Mouse (Mus musculus): ENCODE measurements around the gene Henmt1. TPM values are rescaled to one million over a fixed set of nuclear protein-coding genes. Genes with fewer than 3 reads are reported as not detected.

Gene Henmt1
- polyA plus RNA-seq, 1 experiment: not detected

DNA sequence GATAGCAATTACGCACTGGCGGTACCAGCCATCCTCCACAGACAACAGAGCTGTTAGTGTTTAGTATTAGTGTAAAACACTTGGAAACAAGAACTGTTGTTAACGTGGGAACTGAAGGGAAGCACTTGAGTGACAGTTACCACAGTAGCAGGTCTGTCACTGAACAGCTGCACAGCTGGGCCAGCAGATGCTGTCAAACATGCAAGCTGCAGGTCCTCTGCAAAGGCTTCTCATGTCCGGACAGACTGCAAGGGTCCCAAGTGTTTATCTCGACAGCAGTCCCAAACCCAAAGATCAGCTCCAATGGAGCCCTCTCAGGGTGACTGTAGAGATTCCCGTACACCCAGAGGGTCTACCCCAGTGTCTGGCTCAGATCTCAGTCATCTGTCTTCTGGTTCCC, 42.3 kb downstream of the Henmt1 start:
- no peaks in the 10 kb centered on the region for H3K9me3 ChIP-seq (ENCODE audit: control insufficient read depth, low read length)

DNA sequence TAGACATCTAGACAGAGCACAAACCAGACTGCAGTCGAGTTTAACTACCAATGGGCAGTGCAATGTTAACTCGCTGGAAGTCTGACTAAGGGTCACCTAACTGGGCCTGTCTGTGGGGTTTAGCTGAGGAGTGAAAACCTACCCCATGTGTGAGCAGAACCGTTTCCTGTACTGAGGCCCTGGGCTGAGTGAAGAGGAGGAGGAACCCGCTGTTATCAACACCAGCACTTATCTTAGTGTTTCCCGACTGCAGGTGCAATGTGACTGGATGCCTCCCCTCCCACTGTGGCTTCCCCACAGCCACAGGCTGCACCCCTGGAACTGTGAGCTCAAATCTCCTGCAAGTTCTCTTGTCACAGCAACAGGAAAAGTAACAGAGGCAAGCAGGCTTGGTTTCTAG, 44.3 kb downstream of the Henmt1 start:
- Histone ChIP-seq H3K9me3 (ENCODE audit: control insufficient read depth, low read length) (no peaks in the 10 kb centered on the region), H3K27me3 (ENCODE audit: control insufficient read depth) (no peaks in the 10 kb centered on the region), H3K36me3 (ENCODE audit: control insufficient read depth) (peaks cover 10% of the 10 kb centered on the region), H3K4me1 (ENCODE audit: control insufficient read depth) (peaks cover 16% of the 10 kb centered on the region), H3K4me3 (replicated peaks) (no peak overlapping the region)
- 0 out of 3 replicates have a peak, but pooled peaks have one; percentile 13 for TF ChIP-seq TAL1 (IDR thresholded peaks at IDR 0.05; ENCODE audit: low read length)
- TF ChIP-seq GATA1 (IDR thresholded peaks at IDR 0.05; ENCODE audit: low read length): no peak

More for the DNA sequence above, 42.3 kb downstream of the Henmt1 start:
- Histone ChIP-seq H3K36me3 (ENCODE audit: control insufficient read depth) (peaks cover 10% of the 10 kb centered on the region), H3K4me3 (replicated peaks) (no peak overlapping the region), H3K27me3 (ENCODE audit: control insufficient read depth) (no peaks in the 10 kb centered on the region), H3K4me1 (ENCODE audit: control insufficient read depth) (peaks cover 20% of the 10 kb centered on the region)
- TF ChIP-seq GATA1 (IDR thresholded peaks at IDR 0.05; ENCODE audit: low read length) (no peak), TAL1 (IDR thresholded peaks at IDR 0.05; ENCODE audit: low read length) (no peak)

DNA sequence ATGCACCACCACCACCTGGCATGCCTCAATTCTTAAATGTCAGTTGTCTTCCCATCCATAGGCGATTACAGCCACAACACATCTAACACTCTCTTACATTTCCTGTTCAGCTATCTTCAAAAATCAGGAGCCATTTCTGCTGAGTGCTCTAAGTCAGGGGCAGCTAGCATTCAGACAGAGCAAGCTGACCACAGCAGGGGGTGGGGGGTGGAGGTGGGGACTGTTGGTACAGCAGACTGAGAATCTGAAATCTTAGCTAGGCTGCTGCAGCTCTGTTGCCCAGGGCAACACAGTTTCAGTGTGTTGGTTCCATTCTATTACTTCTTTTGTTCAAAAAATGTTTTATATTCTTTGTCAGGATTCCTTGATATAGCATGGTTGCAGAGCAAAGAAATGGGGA, 46.9 kb downstream of the Henmt1 start:
- H3K4me3 ChIP-seq (replicated peaks): no peak overlapping the region
- H3K36me3 ChIP-seq (ENCODE audit: control insufficient read depth): no peaks in the 10 kb centered on the region
- H3K4me1 ChIP-seq (ENCODE audit: control insufficient read depth): peaks cover 16% of the 10 kb centered on the region
- H3K9me3 ChIP-seq (ENCODE audit: control insufficient read depth, low read length): no peaks in the 10 kb centered on the region
- TF ChIP-seq TAL1 (IDR thresholded peaks at IDR 0.05; ENCODE audit: low read length): no peak
- TF ChIP-seq GATA1 (IDR thresholded peaks at IDR 0.05; ENCODE audit: low read length): no peak
- no peaks in the 10 kb centered on the region for H3K27me3 ChIP-seq (ENCODE audit: control insufficient read depth)

DNA sequence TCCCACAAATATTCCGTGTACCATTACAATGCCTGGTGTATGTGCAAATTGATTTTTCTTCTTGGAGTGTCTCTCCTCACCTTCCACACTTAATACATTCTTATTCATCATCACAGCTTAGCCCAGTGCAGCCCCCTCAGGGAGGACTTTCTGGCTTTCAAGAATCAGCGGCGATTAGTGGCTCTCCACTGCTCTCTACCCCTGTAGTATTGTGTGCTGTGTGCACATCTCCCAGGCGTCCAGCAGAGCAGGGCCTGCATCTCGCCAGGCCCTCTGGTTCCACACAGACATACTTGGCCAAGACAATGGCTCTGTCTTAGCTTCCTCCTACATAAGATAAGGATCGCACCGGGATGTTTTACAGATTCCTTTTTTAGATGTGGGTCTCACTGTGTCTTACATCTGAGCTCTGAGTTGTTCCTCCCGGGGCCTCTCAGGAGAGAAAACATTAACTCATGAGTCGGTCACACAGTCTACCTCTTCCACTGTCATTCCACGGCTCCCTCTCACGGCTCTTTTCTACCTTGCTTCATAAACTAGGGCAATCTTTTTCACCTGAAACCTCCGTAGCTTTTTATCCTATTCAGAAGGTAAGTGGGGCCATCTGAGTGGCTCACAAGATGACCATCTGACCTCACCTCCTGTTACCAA, 47.5 kb downstream of the Henmt1 start:
- no peak overlapping the region for H3K4me3 ChIP-seq (replicated peaks)
- H3K27me3 ChIP-seq (ENCODE audit: control insufficient read depth): no peaks in the 10 kb centered on the region
- peaks cover 12% of the 10 kb centered on the region for H3K4me1 ChIP-seq (ENCODE audit: control insufficient read depth)
- no peaks in the 10 kb centered on the region; the same call in 1 of the 2 replicates for H3K36me3 ChIP-seq (ENCODE audit: control insufficient read depth)
- TF ChIP-seq GATA1 (IDR thresholded peaks at IDR 0.05; ENCODE audit: low read length) (no peak), TAL1 (IDR thresholded peaks at IDR 0.05; ENCODE audit: low read length) (no peak)
- H3K9me3 ChIP-seq (ENCODE audit: control insufficient read depth, low read length): no peaks in the 10 kb centered on the region

DNA sequence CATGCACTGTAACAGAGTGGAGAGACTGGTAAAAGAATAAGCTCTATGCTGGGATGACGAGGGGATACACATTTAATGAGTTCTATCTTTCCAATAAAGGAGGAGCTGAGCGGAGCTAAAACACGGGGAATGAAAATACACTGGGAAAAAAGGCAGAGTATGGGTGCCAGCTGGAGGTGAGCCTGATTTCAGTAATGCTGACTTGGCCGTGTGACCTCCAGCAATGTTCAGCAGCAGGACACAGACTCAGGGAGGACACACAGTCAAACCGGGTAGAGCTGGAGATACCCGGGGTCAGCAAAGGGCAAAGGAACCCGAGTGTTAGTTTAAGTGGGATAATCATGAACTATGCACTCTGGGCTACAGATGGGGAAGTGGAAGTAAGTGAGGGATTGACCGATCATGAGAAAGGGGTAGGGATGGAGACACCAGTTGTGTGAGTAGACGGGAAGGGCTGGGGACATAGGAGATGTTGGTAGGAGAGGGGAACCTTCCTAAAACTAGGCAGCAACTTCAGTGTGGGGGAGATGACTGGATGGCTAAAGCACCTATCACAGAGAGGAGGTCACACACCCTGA, 50.4 kb downstream of the Henmt1 start:
- no peak for TF ChIP-seq GATA1 (IDR thresholded peaks at IDR 0.05; ENCODE audit: low read length)
- no peak for TF ChIP-seq TAL1 (IDR thresholded peaks at IDR 0.05; ENCODE audit: low read length)
- Histone ChIP-seq H3K27me3 (ENCODE audit: control insufficient read depth) (no peaks in the 10 kb centered on the region), H3K4me1 (ENCODE audit: control insufficient read depth) (peaks cover 9% of the 10 kb centered on the region; the same call in 1 of the 2 replicates), H3K4me3 (replicated peaks) (no peak overlapping the region), H3K9me3 (ENCODE audit: control insufficient read depth, low read length) (no peaks in the 10 kb centered on the region), H3K36me3 (ENCODE audit: control insufficient read depth) (no peaks in the 10 kb centered on the region; the same call in 1 of the 2 replicates)

DNA sequence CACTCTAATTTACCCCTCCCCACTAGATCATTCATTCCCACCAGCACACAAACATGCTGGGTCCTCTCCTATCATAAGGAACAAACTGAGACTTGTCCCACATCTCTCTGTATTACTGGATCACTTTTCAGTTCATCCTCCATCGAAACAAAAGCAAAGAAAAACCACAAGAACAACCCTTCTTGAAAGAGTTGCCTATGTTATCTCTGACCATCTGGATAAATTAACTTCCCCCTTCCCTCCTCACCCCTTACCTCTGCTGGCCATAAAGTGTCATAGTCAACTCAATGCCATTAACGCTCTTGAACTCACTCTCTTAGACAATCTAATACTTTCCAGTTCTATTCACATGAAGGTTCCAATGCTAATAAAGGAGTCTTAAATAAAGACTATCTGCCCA, 54.8 kb downstream of the Henmt1 start:
- no peaks in the 10 kb centered on the region for H3K27me3 ChIP-seq (ENCODE audit: control insufficient read depth)
- H3K36me3 ChIP-seq (ENCODE audit: control insufficient read depth): no peaks in the 10 kb centered on the region; the same call in 1 of the 2 replicates
- H3K4me1 ChIP-seq (ENCODE audit: control insufficient read depth): peaks cover 21% of the 10 kb centered on the region
- H3K4me3 ChIP-seq (replicated peaks): no peak overlapping the region
- no peaks in the 10 kb centered on the region for H3K9me3 ChIP-seq (ENCODE audit: control insufficient read depth, low read length)
- TF ChIP-seq GATA1 (IDR thresholded peaks at IDR 0.05; ENCODE audit: low read length): no peak
- no peak for TF ChIP-seq TAL1 (IDR thresholded peaks at IDR 0.05; ENCODE audit: low read length)

DNA sequence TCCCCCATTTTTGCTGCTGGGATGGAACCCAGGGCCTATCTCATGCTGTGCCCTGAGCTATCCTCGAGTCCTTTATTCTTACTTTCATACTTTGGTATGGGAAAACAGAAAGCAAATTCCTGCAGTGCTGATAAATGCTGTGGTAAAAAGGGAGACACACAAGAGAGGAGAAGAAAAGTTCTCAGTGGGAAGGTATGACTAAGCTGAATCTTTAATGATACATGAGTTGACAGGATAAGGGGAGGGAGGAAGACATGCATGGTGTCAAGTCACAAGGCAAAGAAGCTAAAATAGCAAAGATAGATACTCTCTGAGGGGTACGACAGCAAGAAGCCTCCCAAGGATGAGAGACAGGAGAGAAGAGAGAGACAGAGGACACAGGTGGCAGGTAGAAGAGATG, 55.7 kb downstream of the Henmt1 start:
- H3K36me3 ChIP-seq (ENCODE audit: control insufficient read depth): no peaks in the 10 kb centered on the region; the same call in 1 of the 2 replicates
- no peak overlapping the region for H3K4me3 ChIP-seq (replicated peaks)
- peaks cover 21% of the 10 kb centered on the region for H3K4me1 ChIP-seq (ENCODE audit: control insufficient read depth)
- H3K27me3 ChIP-seq (ENCODE audit: control insufficient read depth): no peaks in the 10 kb centered on the region
- TF ChIP-seq GATA1 (IDR thresholded peaks at IDR 0.05; ENCODE audit: low read length) (no peak), TAL1 (IDR thresholded peaks at IDR 0.05; ENCODE audit: low read length) (no peak)
- no peaks in the 10 kb centered on the region for H3K9me3 ChIP-seq (ENCODE audit: control insufficient read depth, low read length)

DNA sequence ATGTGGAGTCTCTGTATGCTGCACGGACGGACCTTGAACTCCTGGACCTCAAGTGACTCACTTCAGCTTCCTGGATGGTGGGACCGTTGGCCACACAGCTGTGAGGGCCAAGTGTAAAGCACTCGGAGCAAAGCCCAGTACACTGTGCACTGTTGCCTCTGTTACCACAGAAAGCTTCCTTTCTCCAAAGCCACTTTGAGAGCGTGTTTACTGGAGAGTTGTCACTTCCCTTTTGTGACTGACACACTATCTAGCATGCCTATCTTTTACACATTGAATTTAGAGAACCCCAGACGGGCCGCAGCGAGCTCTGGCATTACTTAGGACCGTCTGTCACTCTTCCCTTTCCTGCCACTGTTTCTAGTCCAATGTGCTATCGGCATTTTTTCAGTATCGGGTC, 57.6 kb downstream of the Henmt1 start:
- Histone ChIP-seq H3K36me3 (ENCODE audit: control insufficient read depth) (no peaks in the 10 kb centered on the region; the same call in 1 of the 2 replicates), H3K4me3 (replicated peaks) (peak overlapping the region; percentile 36), H3K9me3 (ENCODE audit: control insufficient read depth, low read length) (no peaks in the 10 kb centered on the region), H3K4me1 (ENCODE audit: control insufficient read depth) (peaks cover 21% of the 10 kb centered on the region), H3K27me3 (ENCODE audit: control insufficient read depth) (no peaks in the 10 kb centered on the region)
- TF ChIP-seq TAL1 (IDR thresholded peaks at IDR 0.05; ENCODE audit: low read length) (no peak), GATA1 (IDR thresholded peaks at IDR 0.05; ENCODE audit: low read length) (no peak)

DNA sequence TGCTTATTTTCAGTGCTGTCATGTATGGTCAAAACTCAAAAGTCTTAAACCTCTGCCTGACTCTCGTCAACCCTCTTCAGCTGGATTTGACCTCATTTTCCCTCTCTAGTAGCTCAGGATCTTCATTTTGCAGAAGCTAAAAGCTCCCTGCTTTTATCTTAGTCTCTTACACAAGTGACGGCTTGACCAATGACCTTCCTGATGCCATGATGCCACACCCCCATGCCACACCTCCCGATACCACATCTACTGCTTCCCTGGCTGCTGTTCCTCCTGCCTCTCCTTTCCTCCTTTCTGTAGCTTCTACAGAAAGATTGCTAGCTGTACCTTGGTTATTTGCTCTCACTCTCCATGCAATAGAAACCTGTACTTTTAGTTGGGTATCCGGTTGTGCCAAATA, 58.1 kb downstream of the Henmt1 start:
- peaks cover 21% of the 10 kb centered on the region for H3K4me1 ChIP-seq (ENCODE audit: control insufficient read depth)
- TF ChIP-seq GATA1 (IDR thresholded peaks at IDR 0.05; ENCODE audit: low read length): no peak
- no peak for TF ChIP-seq TAL1 (IDR thresholded peaks at IDR 0.05; ENCODE audit: low read length)
- no peaks in the 10 kb centered on the region for H3K36me3 ChIP-seq (ENCODE audit: control insufficient read depth)
- H3K27me3 ChIP-seq (ENCODE audit: control insufficient read depth): no peaks in the 10 kb centered on the region
- H3K9me3 ChIP-seq (ENCODE audit: control insufficient read depth, low read length): no peaks in the 10 kb centered on the region
- peak overlapping the region; percentile 36 for H3K4me3 ChIP-seq (replicated peaks)
